Mouse (Mus musculus) midbrain, embryonic 16.5 days (tissue): Measurements from ENCODE around the gene Uhrf1. TPM values are rescaled to one million over a fixed set of nuclear protein-coding genes. Genes with fewer than 3 reads are reported as not detected.

ENCODE experiments used
- ATAC-seq: fragments of 200-750 bp; cut with Nextera tagmentation; 2 replicates; pipeline ENCODE4 v1.8.0; 2017; ENCODE audit warnings: moderate TSS enrichment
- H3K27ac ChIP-seq: fragments of 300-500 bp; sonication (generic); 2 replicates; pipeline ENCODE4 v1.5.1; 2014; ENCODE audit warnings: mild to moderate bottlenecking, low read length, mixed read lengths
- H3K27me3 ChIP-seq: fragments of 300-500 bp; sonication (generic); 2 replicates; pipeline ENCODE4 v1.6.1; 2014; ENCODE audit warnings: low read depth, low read length, mixed read lengths; ENCODE audit not compliant: control insufficient read depth, insufficient read depth
- H3K36me3 ChIP-seq: fragments of 300-500 bp; sonication (generic); 2 replicates; pipeline ENCODE4 v1.6.1; 2014; ENCODE audit warnings: mild to moderate bottlenecking, low read length, moderate library complexity, mixed read lengths; ENCODE audit not compliant: control insufficient read depth, insufficient read depth
- H3K4me1 ChIP-seq: fragments of 300-500 bp; sonication (generic); 2 replicates; pipeline ENCODE4 v1.6.1; 2014; ENCODE audit warnings: mild to moderate bottlenecking, low read length, mixed read lengths; ENCODE audit not compliant: control insufficient read depth, insufficient read depth
- H3K4me2 ChIP-seq: fragments of 300-500 bp; sonication (generic); 2 replicates; pipeline ENCODE4 v1.6.1; 2014; ENCODE audit warnings: mild to moderate bottlenecking, low read length, mixed read lengths
- H3K4me3 ChIP-seq: fragments of 300-500 bp; sonication (generic); 2 replicates; pipeline ENCODE4 v1.5.1; 2014; ENCODE audit warnings: low read depth, mild to moderate bottlenecking, low read length, moderate library complexity, mixed read lengths
- H3K9ac ChIP-seq: fragments of 300-500 bp; sonication (generic); 2 replicates; pipeline ENCODE4 v1.6.1; 2014; ENCODE audit warnings: low read depth, low read length, mixed read lengths
- H3K9me3 ChIP-seq: fragments of 300-500 bp; sonication (generic); replicated peaks from 2 replicates; pipeline ENCODE4 v1.6.1; 2014; ENCODE audit warnings: mild to moderate bottlenecking, low read length, mixed read lengths; ENCODE audit not compliant: control insufficient read depth, poor library complexity, severe bottlenecking
- WGBS: fragments of 180-500 bp; shearing (Covaris S2); extraction: QIAGEN DNeasy Blood & Tissue Kit; methylation state at CpG from one replicate; pipeline ENCODE4 v1.1.7; 2014; 5-methylcytosine and 5-hydroxymethylcytosine counted together
- polyA plus RNA-seq: library from polyadenylated mRNA; unstranded; fragments of >200 nt; fragmentation: Nextera tagmentation; extraction: Ambion mirVana; gene quantifications from 2 replicates; pipeline ENCODE4 v1.2.1, GENCODE M21; 2015

Gene Uhrf1
- polyA plus RNA-seq, 1 experiment from 2014 or later = 11.6 TPM

- 0 out of 2 replicates have a peak, but pooled peaks cover 3% of the 10 kb centered on the region for H3K4me1 ChIP-seq
- WGBS = 65% methylated on average over 4 of the region's 4 CpGs
- no peak overlapping the region for H3K9ac ChIP-seq
- no peak overlapping the region for H3K4me3 ChIP-seq
- no peaks in the 10 kb centered on the region for H3K36me3 ChIP-seq
- H3K27ac ChIP-seq = no peak overlapping the region
- no peak for ATAC-seq
- H3K9me3 ChIP-seq = no peaks in the 10 kb centered on the region
- H3K4me2 ChIP-seq = no peak overlapping the region
- no peaks in the 10 kb centered on the region for H3K27me3 ChIP-seq
Measured at GRCm38 (mm10) chr17:56338909-56339308, 35.8 kb downstream of the Uhrf1 start.

- H3K9ac ChIP-seq = no peak overlapping the region
- no peak overlapping the region for H3K4me3 ChIP-seq
- no peaks in the 10 kb centered on the region for H3K9me3 ChIP-seq
- H3K27me3 ChIP-seq = no peaks in the 10 kb centered on the region
- no peak overlapping the region for H3K27ac ChIP-seq
- H3K4me2 ChIP-seq = no peak overlapping the region
- no peaks in the 10 kb centered on the region for H3K36me3 ChIP-seq
- ATAC-seq = no peak
- 0 out of 2 replicates have a peak, but pooled peaks cover 3% of the 10 kb centered on the region for H3K4me1 ChIP-seq
Measured at GRCm38 (mm10) chr17:56340717-56341116, 37.6 kb downstream of the Uhrf1 start.

- Histone ChIP-seq H3K4me2 (no peak overlapping the region), H3K4me3 (no peak overlapping the region), H3K4me1 (no peaks in the 10 kb centered on the region), H3K9me3 (no peaks in the 10 kb centered on the region), H3K27ac (no peak overlapping the region), H3K27me3 (no peaks in the 10 kb centered on the region), H3K36me3 (no peaks in the 10 kb centered on the region), H3K9ac (no peak overlapping the region)
- 83% methylated on average over 3 of the region's 3 CpGs for WGBS
- ATAC-seq = no peak
Measured at GRCm38 (mm10) chr17:56343466-56343865, 40.3 kb downstream of the Uhrf1 start.

GRCm38 (mm10) chr17:56345364-56345763, 42.2 kb downstream of the Uhrf1 start:
- 77% methylated on average over 2 of the region's 2 CpGs for WGBS
- Histone ChIP-seq H3K4me2 (no peak overlapping the region), H3K27me3 (no peaks in the 10 kb centered on the region), H3K4me1 (no peaks in the 10 kb centered on the region), H3K27ac (no peak overlapping the region), H3K9me3 (no peaks in the 10 kb centered on the region), H3K36me3 (no peaks in the 10 kb centered on the region), H3K9ac (no peak overlapping the region), H3K4me3 (no peak overlapping the region)
- no peak for ATAC-seq

GRCm38 (mm10) chr17:56348128-56348527, 45.0 kb downstream of the Uhrf1 start:
- no peak overlapping the region for H3K9ac ChIP-seq
- WGBS = 73% methylated on average over 4 of the region's 4 CpGs
- no peak overlapping the region for H3K27ac ChIP-seq
- no peaks in the 10 kb centered on the region for H3K4me1 ChIP-seq
- H3K27me3 ChIP-seq = no peaks in the 10 kb centered on the region
- H3K4me3 ChIP-seq = no peak overlapping the region
- no peaks in the 10 kb centered on the region for H3K9me3 ChIP-seq
- H3K4me2 ChIP-seq = no peak overlapping the region
- no peaks in the 10 kb centered on the region; the same call in 1 of the 2 replicates for H3K36me3 ChIP-seq
- no peak for ATAC-seq

- Histone ChIP-seq H3K4me2 (no peak overlapping the region), H3K4me3 (no peak overlapping the region), H3K4me1 (no peaks in the 10 kb centered on the region), H3K9ac (no peak overlapping the region), H3K9me3 (no peaks in the 10 kb centered on the region), H3K36me3 (peaks cover 4% of the 10 kb centered on the region), H3K27me3 (no peaks in the 10 kb centered on the region), H3K27ac (no peak overlapping the region)
- ATAC-seq = no peak
Measured at GRCm38 (mm10) chr17:56348586-56348985, 45.5 kb downstream of the Uhrf1 start.

DNA sequence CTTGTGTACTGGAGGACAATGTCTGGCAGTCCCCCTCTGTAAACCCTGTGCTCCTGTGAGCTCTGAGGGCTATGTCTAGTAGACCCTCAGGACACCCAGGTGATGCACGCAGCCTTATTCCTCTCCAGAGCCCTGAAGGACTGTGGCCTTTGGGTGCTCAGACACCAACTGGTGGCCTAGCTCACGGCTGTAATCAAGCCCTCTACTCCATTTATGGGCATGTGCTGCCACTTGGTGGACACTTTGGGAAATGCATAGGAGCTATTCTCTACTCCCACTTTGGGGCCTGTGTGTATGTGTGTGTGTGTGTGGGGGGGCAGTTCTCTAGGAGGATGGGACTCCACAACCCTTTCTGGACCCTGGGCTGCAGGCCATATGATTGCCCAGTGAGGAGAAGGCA, 47.6 kb downstream of the Uhrf1 start:
- H3K4me3 ChIP-seq = no peak overlapping the region
- peak; percentile 37 for ATAC-seq
- H3K27me3 ChIP-seq = no peaks in the 10 kb centered on the region
- peaks cover 16% of the 10 kb centered on the region for H3K36me3 ChIP-seq
- 27% methylated on average over 2 of the region's 2 CpGs for WGBS
- H3K9me3 ChIP-seq = no peaks in the 10 kb centered on the region
- no peak overlapping the region for H3K27ac ChIP-seq
- H3K4me1 ChIP-seq = no peaks in the 10 kb centered on the region
- no peak overlapping the region for H3K4me2 ChIP-seq
- H3K9ac ChIP-seq = no peak overlapping the region

- H3K4me3 ChIP-seq = no peak overlapping the region
- 73% methylated on average over 9 of the region's 9 CpGs for WGBS
- H3K27me3 ChIP-seq = no peaks in the 10 kb centered on the region
- H3K4me1 ChIP-seq = peaks cover 3% of the 10 kb centered on the region; the same call in 1 of the 2 replicates
- no peaks in the 10 kb centered on the region for H3K9me3 ChIP-seq
- no peak overlapping the region for H3K4me2 ChIP-seq
- H3K27ac ChIP-seq = no peak overlapping the region
- H3K9ac ChIP-seq = no peak overlapping the region
- peak; percentile 80 for ATAC-seq
- peaks cover 21% of the 10 kb centered on the region for H3K36me3 ChIP-seq
Measured at GRCm38 (mm10) chr17:56356921-56357885, 54.1 kb downstream of the Uhrf1 start.

- Histone ChIP-seq H3K9me3 (no peaks in the 10 kb centered on the region), H3K4me1 (peaks cover 3% of the 10 kb centered on the region; the same call in 1 of the 2 replicates), H3K4me3 (no peak overlapping the region), H3K27ac (no peak overlapping the region), H3K27me3 (no peaks in the 10 kb centered on the region), H3K4me2 (no peak overlapping the region), H3K9ac (no peak overlapping the region), H3K36me3 (peaks cover 16% of the 10 kb centered on the region)
- 80% methylated on average over 3 of the region's 3 CpGs for WGBS
- ATAC-seq = no peak
Measured at GRCm38 (mm10) chr17:56359183-56359725, 56.1 kb downstream of the Uhrf1 start.
